Mouse (Mus musculus) heart, adult 2 months (tissue): ENCODE data around the gene Rapgef1. TPM values are rescaled to one million over a fixed set of nuclear protein-coding genes. Genes with fewer than 3 reads are reported as not detected.

Experiments
- DNase-seq, 2 experiments: peaks; one replicate each; pipeline ENCODE4 v3.0.0; 2021
- H3K27ac ChIP-seq: fragments of 200-600 bp; 2 replicates; pipeline ENCODE4 v1.8.1; 2022
- H3K27me3 ChIP-seq: fragments of 200-500 bp; 2 replicates; pipeline ENCODE4 v1.6.1; 2012; ENCODE audit warnings: mild to moderate bottlenecking, low read length, inconsistent platforms, mixed read lengths; ENCODE audit not compliant: control insufficient read depth, insufficient read depth
- H3K36me3 ChIP-seq: fragments of 200-500 bp; 2 replicates; pipeline ENCODE4 v1.6.1; 2012; ENCODE audit warnings: low read length, inconsistent platforms; ENCODE audit not compliant: control insufficient read depth, insufficient read depth
- H3K4me1 ChIP-seq: fragments of 200-500 bp; 2 replicates; pipeline ENCODE4 v1.6.1; 2011; ENCODE audit warnings: low read length; ENCODE audit not compliant: control insufficient read depth, insufficient read depth
- H3K4me3 ChIP-seq: fragments of 200-600 bp; 2 replicates; pipeline ENCODE4 v1.8.1; 2022
- H3K79me2 ChIP-seq: fragments of 200-500 bp; replicated peaks from 2 replicates; pipeline ENCODE4 v1.6.1; 2012; ENCODE audit warnings: mild to moderate bottlenecking, inconsistent platforms, low read length, moderate library complexity, mixed read lengths; ENCODE audit not compliant: control insufficient read depth, insufficient read depth
- H3K9ac ChIP-seq: fragments of 200-500 bp; 2 replicates; pipeline ENCODE4 v1.6.1; 2012; ENCODE audit warnings: low read depth, mild to moderate bottlenecking, control low read depth, inconsistent platforms, low read length, mixed read lengths
- CTCF ChIP-seq: fragments of 200-600 bp; IDR thresholded peaks from 2 replicates; pipeline ENCODE4 v1.8.1; 2022; ENCODE audit warnings: antibody characterized with exemption, mild to moderate bottlenecking, moderate library complexity
- EP300 ChIP-seq: fragments of 200-500 bp; IDR thresholded peaks from 2 replicates; pipeline ENCODE4 v1.6.1; 2011; ENCODE audit warnings: low read depth, low read length, control low read depth; ENCODE audit not compliant: insufficient read depth
- POLR2A ChIP-seq: fragments of 200-500 bp; IDR thresholded peaks from 2 replicates; pipeline ENCODE4 v1.6.1; 2011; ENCODE audit warnings: mild to moderate bottlenecking, low read depth, low read length, control low read depth; ENCODE audit not compliant: insufficient read depth
- WGBS: fragments of 180-500 bp; shearing (Covaris S2); methylation state at CpG from one replicate; pipeline ENCODE4 v1.1.7; 2018; 5-methylcytosine and 5-hydroxymethylcytosine counted together
- intact Hi-C: fragments of 180-260 bp; cut with DNase I; formaldehyde crosslinking; loops from one replicate; pipeline ENCODE4 v1.15.1; 2025
- long read RNA-seq: library from polyadenylated mRNA; stranded (forward); transcript quantifications from one replicate; pipeline ENCODE4 v2.0.0, GENCODE M21; 2021
- polyA plus RNA-seq: library from polyadenylated mRNA; depleted of rRNA; stranded (reverse); fragments of >200 nt; gene quantifications from 2 replicates; pipeline ENCODE4 v1.2.3, GENCODE M21; 2012; rRNA removed
- total RNA-seq, 2 experiments: library from RNA; stranded (reverse); gene quantifications; 2 replicates each; pipeline ENCODE4 v1.2.3; 2021

Rapgef1 gene
- total RNA-seq (100 to 1,000 TPM in 1 of 2 experiments, 10 to 100 TPM in 1; 96.7 to 116 TPM), polyA plus RNA-seq (65.0 and 86.1 TPM in 2 replicates)
- long read RNA-seq, full-length matches to known transcripts: 3 of 34 reads
- long read RNA-seq, partial matches to known transcripts: 20 of 34 reads
- long read RNA-seq, other reads (novel, unspliced or antisense): 11 of 34 reads

DNA sequence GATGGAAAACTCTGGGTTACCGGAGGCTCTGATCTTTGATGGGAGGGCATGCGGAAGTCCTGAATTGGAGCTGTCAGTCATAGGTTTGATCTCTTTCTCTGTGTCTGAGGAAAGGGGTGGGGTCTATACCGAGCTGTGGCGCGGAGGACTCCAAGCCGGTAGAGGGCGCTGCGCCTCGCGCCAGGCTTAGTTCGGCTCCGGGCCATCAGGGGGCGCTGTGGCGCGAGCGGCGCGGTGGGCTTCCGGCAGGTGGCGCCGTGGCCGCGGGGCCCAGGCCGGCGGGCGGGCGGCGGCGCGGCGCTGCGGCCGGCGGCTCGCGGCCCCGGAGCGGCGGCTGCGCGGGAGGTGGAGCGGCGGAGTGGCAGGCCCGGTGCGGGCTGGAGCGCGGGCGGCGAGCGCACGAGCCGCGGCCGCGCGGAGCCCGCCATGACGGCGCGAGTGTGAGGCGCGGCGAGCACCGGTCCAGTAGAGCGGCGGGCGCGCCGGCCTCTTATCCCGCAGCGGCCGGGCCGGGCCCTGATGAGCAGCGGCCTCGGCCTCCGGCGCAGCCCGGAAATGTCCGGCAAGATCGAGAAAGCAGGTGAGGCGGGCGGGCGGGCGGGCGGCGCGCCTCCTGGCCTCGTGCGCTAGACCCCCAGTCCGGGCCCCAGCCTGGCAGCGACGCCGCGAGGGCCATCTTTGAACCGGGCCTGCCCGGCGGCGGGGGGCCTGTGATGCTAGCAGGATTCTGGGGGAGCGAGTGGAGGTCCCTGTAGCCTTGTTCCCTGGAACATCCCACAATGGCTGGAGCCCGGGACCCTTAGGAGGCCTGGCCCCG, at the start of gene Rapgef1:
Gene Rapgef1, plus strand, starts transcription at position 237 of the 817 bp plus-strand sequence.
- Histone ChIP-seq H3K4me3 (peak within 1 kb of the TSS; percentile 79), H3K36me3 (no peaks in the 10 kb centered on the region), H3K4me1 (peaks cover 23% of the 10 kb centered on the region), H3K9ac (peak within 1 kb of the TSS; percentile 92), H3K27ac (peak within 1 kb of the TSS; percentile 93), H3K27me3 (no peaks in the 10 kb centered on the region), H3K79me2 (peaks cover 3% of the 10 kb centered on the region)
- DNase-seq: peak; percentile 90 to 99
- TF ChIP-seq CTCF (peak; percentile 82), POLR2A (no peak), EP300 (peak; percentile 88; the same call in 1 of the 2 replicates)
- WGBS: 11% methylated on average over 100 of the region's 101 CpGs
- intact Hi-C loops: loop anchor here (1.0 to 5.0 kb wide), 5 partner anchors 14 to 113 kb away; no protein-coding TSS in a partner anchor

DNA sequence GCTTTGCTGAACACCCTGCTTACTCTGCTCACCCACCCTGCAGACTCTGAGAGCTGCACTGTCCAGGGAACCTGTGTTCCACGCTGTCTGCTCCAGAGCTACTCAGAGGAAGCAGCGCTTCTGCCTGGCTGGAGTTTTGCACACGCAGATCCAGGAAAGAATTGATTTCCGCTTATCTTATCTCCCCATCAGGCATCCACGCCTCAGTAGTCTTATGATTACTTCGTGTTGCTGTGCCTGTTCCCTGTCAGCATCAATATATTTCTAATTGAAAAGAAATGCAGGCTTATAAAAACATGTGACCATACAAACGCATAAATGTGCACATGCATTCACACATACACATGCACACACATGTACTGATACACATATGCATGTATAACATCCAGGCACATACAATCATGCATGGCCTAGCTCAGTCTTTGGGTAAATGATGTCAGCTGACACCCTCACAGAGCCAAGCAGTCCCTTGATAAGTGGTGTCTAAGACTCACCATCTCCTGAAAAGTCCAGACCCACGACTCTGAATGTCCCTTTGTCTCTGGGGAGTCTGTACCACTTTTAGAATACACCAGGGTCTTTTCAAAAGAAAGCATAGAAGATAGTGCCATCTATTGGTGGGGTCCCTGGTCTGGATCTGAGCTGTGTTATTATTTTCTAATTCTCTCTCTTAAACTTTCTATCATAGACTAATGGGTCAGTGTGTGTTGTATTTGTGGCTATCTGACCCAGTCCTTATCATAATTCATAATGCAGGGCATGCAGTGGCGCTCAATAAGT, 47.4 kb upstream of the Rapgef1 start:
- Histone ChIP-seq H3K4me3 (no peak overlapping the region), H3K79me2 (no peaks in the 10 kb centered on the region), H3K27me3 (no peaks in the 10 kb centered on the region), H3K4me1 (no peaks in the 10 kb centered on the region), H3K9ac (no peak overlapping the region), H3K27ac (no peak overlapping the region), H3K36me3 (no peaks in the 10 kb centered on the region)
- intact Hi-C loops: no loop called here
- TF ChIP-seq CTCF (no peak; the same call in 1 of the 2 replicates), POLR2A (no peak), EP300 (no peak)
- DNase-seq: no peak
- 51% methylated on average over 9 of the region's 9 CpGs for WGBS

DNA sequence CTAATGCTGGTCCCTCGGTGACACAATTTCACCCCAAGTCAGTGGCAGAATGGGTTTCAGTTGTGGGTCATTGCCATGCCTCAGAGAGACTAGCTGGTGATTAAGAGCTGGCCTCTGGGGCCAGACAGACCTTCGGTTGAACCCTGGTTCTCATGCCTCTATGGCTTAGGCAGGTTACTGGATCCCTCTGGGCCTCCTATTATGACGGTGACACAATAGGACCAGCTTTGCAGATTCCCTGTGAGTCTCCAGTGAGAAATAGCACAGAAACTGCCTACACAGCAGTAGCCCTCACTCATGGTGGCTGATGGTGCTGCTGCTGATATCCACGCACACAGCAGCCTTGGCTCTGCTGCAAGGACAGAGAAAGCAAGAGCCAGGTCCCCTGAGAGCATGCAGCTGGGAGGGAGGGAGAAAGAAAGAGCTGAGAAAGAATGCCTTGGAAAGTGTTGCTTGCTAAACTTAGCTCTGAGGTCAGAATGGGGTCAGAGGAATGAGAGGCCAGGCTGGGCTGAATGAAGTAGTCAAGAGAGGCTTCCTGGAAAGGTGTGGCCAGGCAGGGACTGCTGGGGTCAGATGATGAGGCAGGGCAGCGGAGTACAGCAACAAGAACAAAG, 46.6 kb upstream of the Rapgef1 start:
- DNase-seq: peak in 1 of 2 experiments; percentile 24
- Histone ChIP-seq H3K27ac (no peak overlapping the region), H3K4me3 (no peak overlapping the region), H3K79me2 (no peaks in the 10 kb centered on the region), H3K4me1 (no peaks in the 10 kb centered on the region), H3K27me3 (no peaks in the 10 kb centered on the region), H3K9ac (no peak overlapping the region), H3K36me3 (no peaks in the 10 kb centered on the region)
- TF ChIP-seq EP300 (0 out of 2 replicates have a peak, but pooled peaks have one; percentile 20), CTCF (no peak), POLR2A (no peak)
- 38% methylated on average over 5 of the region's 5 CpGs for WGBS
- intact Hi-C loops: no loop called here

DNA sequence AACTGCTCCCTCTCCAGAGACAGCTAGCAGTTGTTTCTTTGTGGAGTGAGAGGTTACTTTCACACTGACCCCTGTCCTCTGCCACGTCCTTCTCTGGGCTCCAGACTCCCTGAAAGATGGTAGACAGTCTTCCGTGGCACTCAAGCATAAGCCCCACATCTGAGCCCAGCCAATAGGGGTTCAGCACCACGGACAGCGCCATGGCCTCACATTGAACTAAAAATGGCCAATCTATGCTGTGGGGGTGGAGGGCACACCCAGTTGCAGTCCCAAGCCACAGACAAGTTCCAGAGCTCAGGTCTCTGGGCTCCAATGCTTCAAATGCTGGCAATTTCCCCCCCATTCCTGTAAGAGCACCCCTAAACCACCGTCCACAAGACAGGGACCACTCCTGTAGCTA, 45.9 kb upstream of the Rapgef1 start:
- no peak overlapping the region for H3K27ac ChIP-seq
- peak; percentile 21 to 55 for DNase-seq
- H3K4me1 ChIP-seq: no peaks in the 10 kb centered on the region
- H3K9ac ChIP-seq: no peak overlapping the region
- intact Hi-C loops: no loop called here
- no peak overlapping the region for H3K4me3 ChIP-seq
- WGBS: 11% methylated on average over 5 of the region's 5 CpGs
- no peaks in the 10 kb centered on the region for H3K79me2 ChIP-seq
- TF ChIP-seq EP300: no peak
- TF ChIP-seq POLR2A: no peak
- no peak for TF ChIP-seq CTCF
- no peaks in the 10 kb centered on the region for H3K36me3 ChIP-seq
- no peaks in the 10 kb centered on the region for H3K27me3 ChIP-seq

DNA sequence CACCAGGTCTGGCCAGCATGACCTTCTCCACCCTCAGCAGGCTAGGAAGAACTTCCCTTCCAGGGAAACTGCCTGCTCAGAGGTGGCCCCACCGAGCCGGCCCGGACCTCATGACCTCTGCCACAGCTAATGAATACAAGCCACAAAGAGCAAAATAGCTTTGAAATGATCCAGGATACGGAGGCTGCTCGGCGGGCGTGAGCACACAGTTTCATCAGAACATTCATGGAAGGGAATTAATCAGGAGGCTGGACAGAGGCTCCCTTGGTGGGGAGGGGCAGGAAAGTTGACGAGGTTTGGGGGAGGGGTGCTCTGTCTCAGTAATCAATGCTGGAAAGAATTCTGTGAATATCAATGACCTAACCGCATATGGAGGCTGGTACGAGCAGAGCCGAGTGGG, 45.3 kb upstream of the Rapgef1 start:
- DNase-seq: no peak
- 40% methylated on average over 11 of the region's 11 CpGs for WGBS
- H3K27ac ChIP-seq: no peak overlapping the region

More for the DNA sequence above, 45.3 kb upstream of the Rapgef1 start:
- intact Hi-C loops: no loop called here
- Histone ChIP-seq H3K9ac (no peak overlapping the region), H3K27me3 (no peaks in the 10 kb centered on the region), H3K4me3 (no peak overlapping the region), H3K36me3 (no peaks in the 10 kb centered on the region), H3K4me1 (no peaks in the 10 kb centered on the region), H3K79me2 (no peaks in the 10 kb centered on the region)
- TF ChIP-seq POLR2A: no peak
- no peak for TF ChIP-seq CTCF
- no peak for TF ChIP-seq EP300
